9 mouse cellular contexts compared by ENCODE assay signal in genomic region chr11:89039325-89039724, GRCm38 (mm10). TPM values are rescaled to one million over a fixed set of nuclear protein-coding genes. Genes with fewer than 3 reads are reported as not detected.
A peak's percentile ranks its signal among the peaks of the same experiment; 100 is the strongest.
DNase-seq lines count a peak whose midpoint lies in the region; ATAC-seq and TF ChIP-seq lines count a peak whose summit lies in the region.
"Had no signal": no experiment of that assay in that cellular context is flagged by ENCODE, and none has a peak within 500 bp of the region (broad histone marks: within the 10 kb centered on the region; RNA-seq: fewer than 3 reads in every experiment).

No protein-coding gene starts in this region.

- no peak overlapping the region for H3K4me3 ChIP-seq in embryonic facial prominence, embryonic 11.5 days (ENCODE audit: low read depth, low read length)
- no peak overlapping the region for H3K4me3 ChIP-seq in kidney, postnatal 0 days (replicated peaks; ENCODE audit: low read depth, low read length)
- H3K4me3 ChIP-seq: heart, embryonic 13.5 days had no signal

- H3K4me1 ChIP-seq in embryonic facial prominence, embryonic 11.5 days (ENCODE audit: control insufficient read depth, insufficient read depth, low read length) = no peaks in the 10 kb centered on the region
- H3K4me1 ChIP-seq in kidney, postnatal 0 days (replicated peaks; ENCODE audit: insufficient read depth, low read length) = no peaks in the 10 kb centered on the region
- H3K4me1 ChIP-seq: heart, embryonic 13.5 days had no signal

- no peak for ATAC-seq in embryonic facial prominence, embryonic 11.5 days (replicated peaks; ENCODE audit: insufficient number of reproducible peaks, low FRiP score, low TSS enrichment, low read depth)
- ATAC-seq in kidney, postnatal 0 days (replicated peaks; ENCODE audit: low FRiP score, low read depth) = no peak; the same call in 1 of the 2 replicates

- H3K9me3 ChIP-seq in embryonic facial prominence, embryonic 11.5 days (replicated peaks; ENCODE audit: control insufficient read depth, low read length) = no peaks in the 10 kb centered on the region
- no peaks in the 10 kb centered on the region for H3K9me3 ChIP-seq in kidney, postnatal 0 days (replicated peaks; ENCODE audit: low read length)
- H3K9me3 ChIP-seq: heart, embryonic 13.5 days had no signal

- peak; percentile 67 to 74 for DNase-seq in adrenal gland, adult 18-20 months (ENCODE audit: low spot score in 2 of 2)
- no peak for DNase-seq in adrenal gland, adult 8-10 months
- DNase-seq in ovary, postnatal 36 days (ENCODE audit: low spot score) = peak; percentile 58
- no peak for DNase-seq in ovary, postnatal 10 days (ENCODE audit: low spot score)
- DNase-seq in embryonic facial prominence, embryonic 11.5 days (ENCODE audit: low spot score) = peak; percentile 43
- DNase-seq in kidney, postnatal 0 days (ENCODE audit: low spot score) = peak; percentile 62
- DNase-seq in lung, postnatal 14 days = peak; percentile 77
- peak; percentile 72 to 87 for DNase-seq in spleen, postnatal 4 days (ENCODE audit: low spot score in 2 of 2)

- H3K36me3 ChIP-seq in embryonic facial prominence, embryonic 11.5 days (replicated peaks; ENCODE audit: control insufficient read depth, insufficient read depth, low read depth, low read length) = 0 out of 2 replicates have a peak, but pooled peaks cover 5% of the 10 kb centered on the region
- H3K36me3 ChIP-seq in kidney, postnatal 0 days (ENCODE audit: insufficient read depth, low read length) = peaks cover 12% of the 10 kb centered on the region

- H3K27ac ChIP-seq in embryonic facial prominence, embryonic 11.5 days (replicated peaks; ENCODE audit: low read depth, low read length) = no peak overlapping the region
- H3K27ac ChIP-seq in kidney, postnatal 0 days = no peak overlapping the region
- H3K27ac ChIP-seq: heart, embryonic 13.5 days had no signal

- 34% methylated on average over 3 of the region's 3 CpGs for whole genome bisulfite sequencing in embryonic facial prominence, embryonic 11.5 days
- whole genome bisulfite sequencing in kidney, postnatal 0 days = 39% methylated on average over 3 of the region's 3 CpGs

- no peaks in the 10 kb centered on the region for H3K27me3 ChIP-seq in embryonic facial prominence, embryonic 11.5 days (ENCODE audit: control insufficient read depth, insufficient read depth, low read length)
- no peaks in the 10 kb centered on the region for H3K27me3 ChIP-seq in kidney, postnatal 0 days (ENCODE audit: insufficient read depth, low read length)
- H3K27me3 ChIP-seq: heart, embryonic 13.5 days had no signal

- H3K4me2 ChIP-seq in embryonic facial prominence, embryonic 11.5 days (ENCODE audit: low read depth, low read length) = no peak overlapping the region
- H3K4me2 ChIP-seq in kidney, postnatal 0 days (ENCODE audit: low read length) = no peak overlapping the region
- H3K4me2 ChIP-seq: heart, embryonic 13.5 days had no signal

- peak; percentile 88 for TF ChIP-seq CTCF in kidney, postnatal 0 days (IDR thresholded peaks at IDR 0.05; ENCODE audit: low read depth)

- H3K9ac ChIP-seq in embryonic facial prominence, embryonic 11.5 days (replicated peaks; ENCODE audit: low read length) = no peak overlapping the region
- H3K9ac ChIP-seq in kidney, postnatal 0 days (ENCODE audit: low read depth, low read length) = no peak overlapping the region
- H3K9ac ChIP-seq: heart, embryonic 13.5 days had no signal

RNA-seq across cellular contexts. Expression of gene Dgke, which starts 27.3 kb away (rescaled TPM):
- 10 to 100 TPM; 10.9 to 12.2 TPM for total RNA-seq in adrenal gland, adult 18-20 months (2021)
- 10 to 100 TPM; 10.7 to 17.0 (median 14.3) TPM for total RNA-seq in adrenal gland, adult 8-10 months (2022)
- 3.3 and 3.7 TPM in 2 replicates for polyA plus RNA-seq in embryonic facial prominence, embryonic 11.5 days (2014; fragmentation: Nextera tagmentation; extraction: Ambion mirVana)
- polyA plus RNA-seq in kidney, postnatal 0 days (2015; fragmentation: Nextera tagmentation; extraction: Ambion mirVana) = 2.6 and 3.3 TPM in 2 replicates

RNA-seq across cellular contexts. Expression of gene Gm525, which starts 34.3 kb away (rescaled TPM):
- total RNA-seq in adrenal gland, adult 18-20 months (2021) = not detected
- not detected for total RNA-seq in adrenal gland, adult 8-10 months (2022)
- polyA plus RNA-seq in embryonic facial prominence, embryonic 11.5 days (2014; fragmentation: Nextera tagmentation; extraction: Ambion mirVana) = not detected in 2 replicates
- polyA plus RNA-seq in kidney, postnatal 0 days (2015; fragmentation: Nextera tagmentation; extraction: Ambion mirVana) = 0.45 TPM in 1 of 2 replicates, not detected in the other
- polyA plus RNA-seq: heart, embryonic 13.5 days had no signal

RNA-seq across cellular contexts. Expression of gene Trim25, which starts 40.1 kb away (rescaled TPM):
- 100 to 1,000 TPM; 133 to 185 TPM for total RNA-seq in adrenal gland, adult 18-20 months (2021)
- total RNA-seq in adrenal gland, adult 8-10 months (2022) = 100 to 1,000 TPM; 136 to 188 (median 157) TPM
- 2.6 and 2.9 TPM in 2 replicates for polyA plus RNA-seq in embryonic facial prominence, embryonic 11.5 days (2014; fragmentation: Nextera tagmentation; extraction: Ambion mirVana)
- polyA plus RNA-seq in kidney, postnatal 0 days (2015; fragmentation: Nextera tagmentation; extraction: Ambion mirVana) = 17.6 and 18.3 TPM in 2 replicates

Comparison
In these comparisons a context has a peak if more than half of its experiments do, and no peak if none do; other contexts are left out.
1. DNase-seq: peak in adrenal gland, adult 18-20 months (2 of 2), ovary, postnatal 36 days (single experiment), embryonic facial prominence, embryonic 11.5 days (single experiment), kidney, postnatal 0 days (single experiment), lung, postnatal 14 days (single experiment) and spleen, postnatal 4 days (2 of 2); none in adrenal gland, adult 8-10 months (single experiment) and ovary, postnatal 10 days (single experiment).